Mouse (Mus musculus) ES-E14 (cell line): ENCODE measurements at regions not wholly inside any gene's neighbourhood (a gene's known extent, or its start where the extent isn't known, plus 50 kb on each side); places are given as distances from the start of the nearest gene placed in this dataset.

Source experiments
- CHD2 ChIP-seq: IDR thresholded peaks from 2 replicates; pipeline ENCODE4 v1.6.1; 2014; ENCODE audit warnings: mild to moderate bottlenecking, low read depth, low read length, inconsistent platforms
- ZNF384 ChIP-seq: IDR thresholded peaks from 2 replicates; pipeline ENCODE4 v1.6.1; 2012; ENCODE audit warnings: low read depth, low read length, inconsistent platforms

DNA sequence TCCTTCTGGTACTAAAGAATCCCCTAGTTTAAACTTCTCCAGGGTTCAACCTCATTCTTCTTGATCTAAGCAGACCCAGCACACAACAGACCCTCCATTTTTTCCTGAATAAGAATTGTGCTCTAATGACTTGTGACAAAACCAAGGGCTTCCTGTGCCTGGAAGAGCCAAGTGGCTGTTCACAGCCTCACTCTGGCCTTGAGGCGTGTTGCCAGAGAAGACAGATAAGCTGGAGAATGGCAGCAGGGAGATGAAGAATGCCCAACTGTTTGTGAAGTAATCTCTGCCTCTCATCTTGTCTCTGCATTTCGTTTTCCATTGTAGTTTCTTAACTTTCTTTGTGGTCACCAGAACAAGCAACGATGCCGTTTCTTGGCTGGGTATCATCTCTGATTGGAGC, 179.9 kb upstream of the Bmper start:
- no peak for TF ChIP-seq ZNF384
- no peak for TF ChIP-seq CHD2
